ENCODE assay signal across 8 mouse cellular contexts in genomic region chr5:140418489-140419441, GRCm38 (mm10). TPM values are rescaled to one million over a fixed set of nuclear protein-coding genes. Genes with fewer than 3 reads are reported as not detected.
DNase-seq lines count a peak whose midpoint lies in the region; ATAC-seq lines count a peak whose summit lies in the region.

Gene Eif3b, plus strand, starts transcription at chr5:140419328.

- under 1% methylated on average over 63 of the region's 65 CpGs for WGBS in hindbrain, embryonic 14.5 days

- peak within 1 kb of the TSS; percentile 96 for H3K4me3 ChIP-seq in hindbrain, embryonic 14.5 days (replicated peaks; ENCODE audit: low read length)

- peak; percentile 96 for DNase-seq in R1 (ENCODE audit: low read depth, low spot score)
- DNase-seq in cerebellum, postnatal 25 days = peak; percentile 93 to 94
- DNase-seq in frontal cortex, postnatal 25 days (ENCODE audit: low spot score in 2 of 2) = peak; percentile 84
- DNase-seq in hindbrain, embryonic 14.5 days (ENCODE audit: low spot score) = peak; percentile 91
- peak; percentile 89 to 90 for DNase-seq in layer of hippocampus, postnatal 36 days
- peak; percentile 92 for DNase-seq in lung, postnatal 36 days
- peak; percentile 97 for DNase-seq in retina, postnatal 1 day
- DNase-seq in urinary bladder, adult 18-20 months (ENCODE audit: low spot score in 2 of 2) = peak; percentile 79 to 87

- H3K9me3 ChIP-seq in hindbrain, embryonic 14.5 days (ENCODE audit: control insufficient read depth, low read length) = no peaks in the 10 kb centered on the region

- ATAC-seq in hindbrain, embryonic 14.5 days (ENCODE audit: low FRiP score) = peak; percentile 94

- peak within 1 kb of the TSS; percentile 95 for H3K27ac ChIP-seq in hindbrain, embryonic 14.5 days

- H3K36me3 ChIP-seq in hindbrain, embryonic 14.5 days (replicated peaks; ENCODE audit: control insufficient read depth, insufficient read depth) = no peaks in the 10 kb centered on the region

- H3K9ac ChIP-seq in hindbrain, embryonic 14.5 days = peak within 1 kb of the TSS; percentile 96

- H3K4me1 ChIP-seq in hindbrain, embryonic 14.5 days (replicated peaks; ENCODE audit: control insufficient read depth, insufficient read depth, low read length) = peaks cover 25% of the 10 kb centered on the region

- H3K27me3 ChIP-seq in hindbrain, embryonic 14.5 days (ENCODE audit: control insufficient read depth, insufficient read depth, low read length) = no peaks in the 10 kb centered on the region

- peak within 1 kb of the TSS; percentile 97 for H3K4me2 ChIP-seq in hindbrain, embryonic 14.5 days (replicated peaks)

RNA-seq across cellular contexts. Expression of gene Eif3b, which starts in this region (rescaled TPM):
- polyA plus RNA-seq in hindbrain, embryonic 14.5 days (2014; fragmentation: Nextera tagmentation; extraction: Ambion mirVana) = 93.6 and 112 TPM in 2 replicates
- 10 to 100 TPM; 89.9 to 95.7 TPM for total RNA-seq in layer of hippocampus, postnatal 36 days (2021)

Comparison
In these comparisons a context has a peak if more than half of its experiments do, and no peak if none do; other contexts are left out.
1. Peak in every context shown above with its lines: DNase-seq, ATAC-seq, H3K4me3 ChIP-seq and H3K27ac ChIP-seq.